Mouse (Mus musculus): ENCODE results near the gene Rbpj.

Gene Rbpj

GRCm38 (mm10) chr5:53590875-53591682, 125.1 kb downstream of the Rbpj start:
- peak; percentile 70 for DNase-seq (ENCODE audit: low read depth, low spot score)

- DNase-seq (ENCODE audit: low read depth, low spot score): no peak
These were observed 125.7 kb downstream of the Rbpj start for GRCm38 (mm10) chr5:53591683-53592050.

GRCm38 (mm10) chr5:53593080-53593688, 127.2 kb downstream of the Rbpj start:
- no peak for DNase-seq (ENCODE audit: low read depth, low spot score)

GRCm38 (mm10) chr5:53594274-53594673, 128.3 kb downstream of the Rbpj start:
- DNase-seq (ENCODE audit: low read depth, low spot score): peak; percentile 72

GRCm38 (mm10) chr5:53598510-53598909, 132.6 kb downstream of the Rbpj start:
- peak; percentile 55 for DNase-seq (ENCODE audit: low read depth, low spot score)

GRCm38 (mm10) chr5:53599116-53599515, 133.2 kb downstream of the Rbpj start:
- DNase-seq (ENCODE audit: low read depth, low spot score): no peak

- DNase-seq (ENCODE audit: low read depth, low spot score): peak; percentile 78
These were observed 136.2 kb downstream of the Rbpj start for GRCm38 (mm10) chr5:53602194-53602593.

- peak; percentile 47 for DNase-seq (ENCODE audit: low read depth, low spot score)
These were observed 139.5 kb downstream of the Rbpj start for GRCm38 (mm10) chr5:53605450-53605849.

GRCm38 (mm10) chr5:53607230-53607996, 141.5 kb downstream of the Rbpj start:
- peak; percentile 41 for DNase-seq (ENCODE audit: low read depth, low spot score)

GRCm38 (mm10) chr5:53618844-53619243, 152.9 kb downstream of the Rbpj start:
- no peak for DNase-seq (ENCODE audit: low read depth, low spot score)

GRCm38 (mm10) chr5:53632026-53632425, 166.1 kb downstream of the Rbpj start:
- DNase-seq (ENCODE audit: low read depth, low spot score): no peak

- no peak for DNase-seq (ENCODE audit: low read depth, low spot score)
These were observed 170.8 kb downstream of the Rbpj start for GRCm38 (mm10) chr5:53636795-53637194.

GRCm38 (mm10) chr5:53637206-53637605, 171.3 kb downstream of the Rbpj start:
- DNase-seq (ENCODE audit: low read depth, low spot score): no peak

- peak; percentile 79 for DNase-seq (ENCODE audit: low read depth, low spot score)
These were observed 172.7 kb downstream of the Rbpj start for GRCm38 (mm10) chr5:53638647-53639046.

- no peak for DNase-seq (ENCODE audit: low read depth, low spot score)
These were observed 180.7 kb downstream of the Rbpj start for GRCm38 (mm10) chr5:53646669-53647068.

GRCm38 (mm10) chr5:53647358-53647757, 181.4 kb downstream of the Rbpj start:
- DNase-seq (ENCODE audit: low read depth, low spot score): no peak

- DNase-seq (ENCODE audit: low read depth, low spot score): no peak
These were observed 190.6 kb downstream of the Rbpj start for GRCm38 (mm10) chr5:53656596-53656995.

- DNase-seq (ENCODE audit: low read depth, low spot score): peak; percentile 31
These were observed 192.0 kb downstream of the Rbpj start for GRCm38 (mm10) chr5:53657925-53658324.

- no peak for DNase-seq (ENCODE audit: low read depth, low spot score)
These were observed 195.6 kb downstream of the Rbpj start for GRCm38 (mm10) chr5:53661508-53661907.

- no peak for DNase-seq (ENCODE audit: low read depth, low spot score)
These were observed 196.5 kb downstream of the Rbpj start for GRCm38 (mm10) chr5:53662413-53662812.

- no peak for DNase-seq (ENCODE audit: low read depth, low spot score)
These were observed 197.7 kb downstream of the Rbpj start for GRCm38 (mm10) chr5:53663665-53664064.

- no peak for DNase-seq (ENCODE audit: low read depth, low spot score)
These were observed 202.1 kb downstream of the Rbpj start for GRCm38 (mm10) chr5:53668021-53668420.
